14 mouse cellular contexts compared by ENCODE assay signal in the genomic region with DNA sequence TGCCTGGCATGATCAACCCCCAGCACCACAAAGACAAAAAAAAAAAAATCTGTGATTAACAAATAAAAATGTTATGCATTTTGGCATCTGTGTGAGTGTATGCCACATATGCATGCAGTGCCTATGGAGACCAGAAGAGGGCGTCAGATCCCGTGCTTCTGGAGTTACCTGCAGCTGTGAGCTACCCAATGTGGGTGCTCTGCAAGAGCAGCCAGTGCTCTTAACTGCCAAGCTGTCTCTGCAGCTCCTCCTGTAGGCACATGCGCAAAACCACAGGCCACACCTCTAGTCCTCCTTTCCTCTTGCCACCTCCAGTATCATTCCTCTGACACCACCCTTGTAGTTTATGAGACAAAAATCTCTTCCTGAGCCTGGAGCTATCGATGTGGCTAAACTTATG. TPM values are rescaled to one million over a fixed set of nuclear protein-coding genes. Genes with fewer than 3 reads are reported as not detected.
DNase-seq lines count a peak whose midpoint lies in the region; ATAC-seq and TF ChIP-seq lines count a peak whose summit lies in the region.
"Had no signal": no experiment of that assay in that cellular context is flagged by ENCODE, and none has a peak within 500 bp of the region (broad histone marks: within the 10 kb centered on the region; RNA-seq: fewer than 3 reads in every experiment).

No protein-coding gene starts in this region.

- no peaks in the 10 kb centered on the region for H3K36me3 ChIP-seq in lung, postnatal 0 days (ENCODE audit: insufficient read depth, low read length)
- H3K36me3 ChIP-seq: hindbrain, embryonic 15.5 days; limb, embryonic 15.5 days; midbrain, embryonic 12.5 days had no signal

- no peak for TF ChIP-seq EP300 in lung, postnatal 0 days (IDR thresholded peaks at IDR 0.05)

- intact Hi-C loops in gastrocnemius, adult 2 months (cut with DNase I), result no loop called here
- intact Hi-C loops in gastrocnemius, postnatal 36 days (cut with DNase I), result no loop called here

- no peaks in the 10 kb centered on the region for H3K4me1 ChIP-seq in lung, postnatal 0 days (ENCODE audit: insufficient read depth, low read depth, low read length)
- H3K4me1 ChIP-seq: hindbrain, embryonic 15.5 days; midbrain, embryonic 12.5 days had no signal

- peak; percentile 11; the same call in 1 of the 2 replicates for TF ChIP-seq CTCF in gastrocnemius, adult 2 months (IDR thresholded peaks at IDR 0.05)
- TF ChIP-seq CTCF in lung, postnatal 0 days (IDR thresholded peaks at IDR 0.05), result peak; percentile 42
- 0 out of 2 replicates have a peak, but pooled peaks have one; percentile 28 for TF ChIP-seq CTCF in brain, embryonic 14.5 days (IDR thresholded peaks at IDR 0.05; ENCODE audit: borderline replicate concordance, extremely low read depth, insufficient read depth, insufficient read length)

- H3K4me2 ChIP-seq in lung, postnatal 0 days (replicated peaks; ENCODE audit: low read depth, low read length), result no peak overlapping the region
- H3K4me2 ChIP-seq: hindbrain, embryonic 15.5 days; limb, embryonic 15.5 days; midbrain, embryonic 12.5 days had no signal

- no peaks in the 10 kb centered on the region for H3K27me3 ChIP-seq in lung, postnatal 0 days (replicated peaks; ENCODE audit: insufficient read depth, low read length)

- WGBS in lung, postnatal 0 days, result 61% methylated on average over 4 of the region's 4 CpGs

- H3K9ac ChIP-seq in lung, postnatal 0 days (replicated peaks; ENCODE audit: low read depth), result no peak overlapping the region
- H3K9ac ChIP-seq: hindbrain, embryonic 15.5 days; limb, embryonic 15.5 days; midbrain, embryonic 12.5 days had no signal

- no peak overlapping the region for H3K27ac ChIP-seq in gastrocnemius, adult 2 months
- no peak overlapping the region for H3K27ac ChIP-seq in lung, postnatal 0 days (ENCODE audit: low read length)
- H3K27ac ChIP-seq: hindbrain, embryonic 15.5 days; limb, embryonic 15.5 days; midbrain, embryonic 12.5 days had no signal

- no peak for TF ChIP-seq POLR2A in brain, embryonic 14.5 days (IDR thresholded peaks at IDR 0.05; ENCODE audit: borderline replicate concordance, extremely low read depth, insufficient read depth, insufficient read length, poor library complexity, severe bottlenecking)

- no peak for DNase-seq in gastrocnemius, adult 2 months
- DNase-seq in gastrocnemius, postnatal 36 days, result no peak
- no peak for DNase-seq in lung, postnatal 0 days (ENCODE audit: low spot score)
- DNase-seq in lung, postnatal 36 days, result no peak
- no peak for DNase-seq in brain, embryonic 14.5 days (ENCODE audit: low read depth)
- no peak for DNase-seq in urinary bladder, postnatal 4 days (ENCODE audit: low spot score in 2 of 2)
- no peak for DNase-seq in frontal cortex, postnatal 25 days (ENCODE audit: low spot score in 2 of 2)
- DNase-seq: heart, adult 18-20 months; layer of hippocampus, adult 9-11 months had no signal

- H3K9me3 ChIP-seq in lung, postnatal 0 days (ENCODE audit: low read length), result no peaks in the 10 kb centered on the region
- H3K9me3 ChIP-seq: hindbrain, embryonic 15.5 days; limb, embryonic 15.5 days; midbrain, embryonic 12.5 days had no signal

- no peak for ATAC-seq in lung, postnatal 0 days
- ATAC-seq in megakaryocyte-erythroid progenitor cell, adult 5-6 weeks (replicated peaks; ENCODE audit: low FRiP score, low TSS enrichment, poor library complexity, severe bottlenecking), result peak; percentile 26; the same call in 1 of the 2 replicates

- no peak overlapping the region for H3K4me3 ChIP-seq in gastrocnemius, adult 2 months
- H3K4me3 ChIP-seq in lung, postnatal 0 days (ENCODE audit: low read depth, low read length), result no peak overlapping the region
- H3K4me3 ChIP-seq: hindbrain, embryonic 15.5 days; limb, embryonic 15.5 days; midbrain, embryonic 12.5 days had no signal

RNA-seq across cellular contexts. Expression of a gene that starts 10.3 kb away (rescaled TPM):
- under 1 TPM; 0.87 to 0.95 TPM for total RNA-seq in gastrocnemius, adult 2 months (2021)
- total RNA-seq in gastrocnemius, postnatal 36 days (2021), result 1 to 10 TPM in 1 of 2 experiments, under 1 TPM in 1; 0.96 to 1.4 TPM
- 15.5 and 19.1 TPM in 2 replicates for polyA plus RNA-seq in lung, postnatal 0 days (2015; fragmentation: Nextera tagmentation; extraction: Ambion mirVana)
- 0.34 and 0.57 TPM in 2 replicates for polyA plus RNA-seq in brain, embryonic 14.5 days (2012; rRNA removed)
- not detected in 2 replicates for total RNA-seq in megakaryocyte-erythroid progenitor cell, adult 5-6 weeks (2014; fragmentation: Nextera tagmentation)
- total RNA-seq in megakaryocyte-erythroid progenitor cell, adult 5-6 weeks (2017), result 2.0 TPM in 1 of 2 replicates, not detected in the other
- total RNA-seq: neutrophil, adult 5-6 weeks had no signal

RNA-seq across cellular contexts. Expression of a gene that starts 16.8 kb away (rescaled TPM):
- total RNA-seq in gastrocnemius, adult 2 months (2021), result not detected
- not detected for total RNA-seq in gastrocnemius, postnatal 36 days (2021)
- polyA plus RNA-seq in lung, postnatal 0 days (2015; fragmentation: Nextera tagmentation; extraction: Ambion mirVana), result 0.33 TPM in 1 of 2 replicates, not detected in the other
- polyA plus RNA-seq in brain, embryonic 14.5 days (2012; rRNA removed), result 0.53 TPM in 1 of 2 replicates, not detected in the other
- total RNA-seq in megakaryocyte-erythroid progenitor cell, adult 5-6 weeks (2014; fragmentation: Nextera tagmentation), result not detected in 2 replicates
- not detected in 2 replicates for total RNA-seq in megakaryocyte-erythroid progenitor cell, adult 5-6 weeks (2017)
- total RNA-seq: heart, adult 18-20 months; neutrophil, adult 5-6 weeks had no signal
- polyA plus RNA-seq: hindbrain, embryonic 15.5 days; limb, embryonic 15.5 days; midbrain, embryonic 12.5 days had no signal

RNA-seq across cellular contexts. Expression of a gene that starts 17.3 kb away (rescaled TPM):
- 10 to 100 TPM in 1 of 2 experiments, 1 to 10 TPM in 1; 7.7 to 10.6 TPM for total RNA-seq in gastrocnemius, adult 2 months (2021)
- total RNA-seq in gastrocnemius, postnatal 36 days (2021), result 1 to 10 TPM; 6.7 to 8.7 TPM
- 41.1 and 45.4 TPM in 2 replicates for polyA plus RNA-seq in lung, postnatal 0 days (2015; fragmentation: Nextera tagmentation; extraction: Ambion mirVana)
- 50.6 and 73.4 TPM in 2 replicates for polyA plus RNA-seq in brain, embryonic 14.5 days (2012; rRNA removed)
- 95.3 and 101 TPM in 2 replicates for total RNA-seq in megakaryocyte-erythroid progenitor cell, adult 5-6 weeks (2014; fragmentation: Nextera tagmentation)
- 12.7 and 16.0 TPM in 2 replicates for total RNA-seq in megakaryocyte-erythroid progenitor cell, adult 5-6 weeks (2017)

RNA-seq across cellular contexts. Expression of a gene that starts 18.1 kb away (rescaled TPM):
- total RNA-seq in gastrocnemius, adult 2 months (2021), result 10 to 100 TPM; 14.9 to 23.8 TPM
- 10 to 100 TPM; 16.6 to 21.4 TPM for total RNA-seq in gastrocnemius, postnatal 36 days (2021)
- polyA plus RNA-seq in lung, postnatal 0 days (2015; fragmentation: Nextera tagmentation; extraction: Ambion mirVana), result 38.5 and 38.9 TPM in 2 replicates
- polyA plus RNA-seq in brain, embryonic 14.5 days (2012; rRNA removed), result 12.6 and 13.6 TPM in 2 replicates
- total RNA-seq in megakaryocyte-erythroid progenitor cell, adult 5-6 weeks (2014; fragmentation: Nextera tagmentation), result 23.8 and 24.3 TPM in 2 replicates
- total RNA-seq in megakaryocyte-erythroid progenitor cell, adult 5-6 weeks (2017), result 40.1 and 49.3 TPM in 2 replicates

RNA-seq across cellular contexts. Expression of a gene that starts 33.9 kb away (rescaled TPM):
- 10 to 100 TPM; 32.8 to 40.4 TPM for total RNA-seq in gastrocnemius, adult 2 months (2021)
- total RNA-seq in gastrocnemius, postnatal 36 days (2021), result 10 to 100 TPM; 27.4 to 31.2 TPM
- polyA plus RNA-seq in lung, postnatal 0 days (2015; fragmentation: Nextera tagmentation; extraction: Ambion mirVana), result 8.6 TPM in 2 replicates
- 56.5 and 72.9 TPM in 2 replicates for polyA plus RNA-seq in brain, embryonic 14.5 days (2012; rRNA removed)
- total RNA-seq in megakaryocyte-erythroid progenitor cell, adult 5-6 weeks (2014; fragmentation: Nextera tagmentation), result 106 and 117 TPM in 2 replicates
- 33.9 and 34.7 TPM in 2 replicates for total RNA-seq in megakaryocyte-erythroid progenitor cell, adult 5-6 weeks (2017)
